ENCODE assay signal across 25 mouse cellular contexts in genomic region chr3:39961836-39962640, GRCm38 (mm10).
A peak's percentile ranks its signal among the peaks of the same experiment; 100 is the strongest.
DNase-seq lines count a peak whose midpoint lies in the region; ATAC-seq and TF ChIP-seq lines count a peak whose summit lies in the region.
"Had no signal": no experiment of that assay in that cellular context is flagged by ENCODE, and none has a peak within 500 bp of the region (broad histone marks: within the 10 kb centered on the region; RNA-seq: fewer than 3 reads in every experiment).

No protein-coding gene starts in this region.

- 42% methylated on average over 7 of the region's 7 CpGs for WGBS in kidney, postnatal 0 days
- 33% methylated on average over 7 of the region's 7 CpGs for WGBS in kidney, embryonic 14.5 days
- WGBS in liver, postnatal 0 days (ENCODE audit: insufficient replicate concordance), result 71% methylated on average over 7 of the region's 7 CpGs

- no peak for ATAC-seq in kidney, postnatal 0 days (replicated peaks; ENCODE audit: low FRiP score, low read depth)
- ATAC-seq in kidney, embryonic 14.5 days (ENCODE audit: low FRiP score, low TSS enrichment), result no peak
- no peak for ATAC-seq in liver, postnatal 0 days
- ATAC-seq: hindbrain, postnatal 0 days; intestine, postnatal 0 days; liver, embryonic 12.5 days had no signal

- no peak overlapping the region for H3K9ac ChIP-seq in kidney, postnatal 0 days (ENCODE audit: low read depth, low read length)
- H3K9ac ChIP-seq in kidney, embryonic 14.5 days (ENCODE audit: low read depth, low read length), result no peak overlapping the region
- no peak overlapping the region for H3K9ac ChIP-seq in liver, postnatal 0 days (replicated peaks)
- H3K9ac ChIP-seq: heart, embryonic 15.5 days; kidney, embryonic 15.5 days; liver, embryonic 12.5 days; neural tube, embryonic 12.5 days had no signal

- no peaks in the 10 kb centered on the region for H3K36me3 ChIP-seq in kidney, postnatal 0 days (ENCODE audit: insufficient read depth, low read length)
- H3K36me3 ChIP-seq in kidney, embryonic 14.5 days (ENCODE audit: control insufficient read depth, insufficient read depth, low read length), result no peaks in the 10 kb centered on the region
- no peaks in the 10 kb centered on the region for H3K36me3 ChIP-seq in liver, postnatal 0 days (replicated peaks; ENCODE audit: insufficient read depth, low read length)
- H3K36me3 ChIP-seq: heart, embryonic 15.5 days; kidney, embryonic 15.5 days; liver, embryonic 12.5 days; neural tube, embryonic 12.5 days had no signal

- peak; percentile 46 for DNase-seq in kidney, postnatal 0 days (ENCODE audit: low spot score)
- peak; percentile 34 for DNase-seq in embryo, embryonic 11.5 days (ENCODE audit: low read depth, low spot score)
- DNase-seq in hindlimb bud, embryonic 11.5 days (ENCODE audit: extremely low spot score, low read depth, low spot score), result peak; percentile 92
- peak; percentile 7 for DNase-seq in retina, embryonic 14.5 days (ENCODE audit: low spot score)
- no peak for DNase-seq in cerebellum, postnatal 10 days
- no peak for DNase-seq in layer of hippocampus, adult 9-11 months
- no peak for DNase-seq in liver, postnatal 0 days
- DNase-seq: adrenal gland, postnatal 14 days; cerebellum, adult 9-10 months; gastrocnemius, postnatal 36 days; heart, postnatal 36 days; left cerebral cortex, postnatal 4 days; lung, adult 2 months; lung, postnatal 36 days; right cerebral cortex, adult 18-20 months; right cerebral cortex, postnatal 4 days; thymus, postnatal 25 days had no signal

- H3K27me3 ChIP-seq in kidney, postnatal 0 days (ENCODE audit: insufficient read depth, low read length), result no peaks in the 10 kb centered on the region
- no peaks in the 10 kb centered on the region for H3K27me3 ChIP-seq in kidney, embryonic 14.5 days (ENCODE audit: control insufficient read depth, insufficient read depth, low read length)
- H3K27me3 ChIP-seq in liver, postnatal 0 days (ENCODE audit: insufficient read depth, low read length), result no peaks in the 10 kb centered on the region
- H3K27me3 ChIP-seq: heart, embryonic 15.5 days; kidney, embryonic 15.5 days; liver, embryonic 12.5 days; megakaryocyte, embryonic 14.5 days; neural tube, embryonic 12.5 days had no signal

- no peaks in the 10 kb centered on the region for H3K4me1 ChIP-seq in kidney, postnatal 0 days (replicated peaks; ENCODE audit: insufficient read depth, low read length)
- H3K4me1 ChIP-seq in kidney, embryonic 14.5 days (ENCODE audit: control insufficient read depth, insufficient read depth, low read length), result no peaks in the 10 kb centered on the region
- H3K4me1 ChIP-seq in liver, postnatal 0 days (ENCODE audit: insufficient read depth), result no peaks in the 10 kb centered on the region
- H3K4me1 ChIP-seq: heart, embryonic 15.5 days; kidney, embryonic 15.5 days; liver, embryonic 12.5 days; megakaryocyte, embryonic 14.5 days; neural tube, embryonic 12.5 days had no signal

- no peak overlapping the region for H3K4me2 ChIP-seq in kidney, postnatal 0 days (ENCODE audit: low read length)
- no peak overlapping the region for H3K4me2 ChIP-seq in kidney, embryonic 14.5 days (replicated peaks; ENCODE audit: low read depth, low read length)
- no peak overlapping the region for H3K4me2 ChIP-seq in liver, postnatal 0 days (ENCODE audit: low read depth, low read length)
- H3K4me2 ChIP-seq: heart, embryonic 15.5 days; kidney, embryonic 15.5 days; liver, embryonic 12.5 days; neural tube, embryonic 12.5 days had no signal

- H3K27ac ChIP-seq in kidney, postnatal 0 days, result no peak overlapping the region
- H3K27ac ChIP-seq in kidney, embryonic 14.5 days (ENCODE audit: low read depth, low read length), result no peak overlapping the region
- no peak overlapping the region for H3K27ac ChIP-seq in liver, postnatal 0 days (ENCODE audit: low read depth)
- H3K27ac ChIP-seq: heart, embryonic 15.5 days; hindbrain, postnatal 0 days; kidney, embryonic 15.5 days; liver, embryonic 12.5 days; neural tube, embryonic 12.5 days had no signal

- TF ChIP-seq EP300 in liver, postnatal 0 days (IDR thresholded peaks at IDR 0.05; ENCODE audit: low read depth), result no peak

- H3K9me3 ChIP-seq in kidney, postnatal 0 days (replicated peaks; ENCODE audit: low read length), result no peaks in the 10 kb centered on the region
- H3K9me3 ChIP-seq in kidney, embryonic 14.5 days (ENCODE audit: control insufficient read depth, low read length), result no peaks in the 10 kb centered on the region
- H3K9me3 ChIP-seq in liver, postnatal 0 days (ENCODE audit: low read length), result no peaks in the 10 kb centered on the region
- H3K9me3 ChIP-seq: heart, embryonic 15.5 days; kidney, embryonic 15.5 days; liver, embryonic 12.5 days; neural tube, embryonic 12.5 days had no signal

- no peak overlapping the region for H3K4me3 ChIP-seq in kidney, postnatal 0 days (replicated peaks; ENCODE audit: low read depth, low read length)
- no peak overlapping the region for H3K4me3 ChIP-seq in kidney, embryonic 14.5 days (ENCODE audit: low read length)
- no peak overlapping the region for H3K4me3 ChIP-seq in liver, postnatal 0 days (ENCODE audit: low read depth, low read length)
- H3K4me3 ChIP-seq: heart, embryonic 15.5 days; kidney, embryonic 15.5 days; liver, embryonic 12.5 days; megakaryocyte, embryonic 14.5 days; neural tube, embryonic 12.5 days had no signal

- no peak for TF ChIP-seq CTCF in kidney, postnatal 0 days (IDR thresholded peaks at IDR 0.05; ENCODE audit: low read depth)
- TF ChIP-seq CTCF in liver, postnatal 0 days (IDR thresholded peaks at IDR 0.05; ENCODE audit: low read depth), result no peak

Comparison
In these comparisons a context has a peak if more than half of its experiments do, and no peak if none do; other contexts are left out.
1. DNase-seq: peak in kidney, postnatal 0 days (single experiment), embryo, embryonic 11.5 days (single experiment), hindlimb bud, embryonic 11.5 days (single experiment) and retina, embryonic 14.5 days (single experiment); none in cerebellum, postnatal 10 days (0 of 2), layer of hippocampus, adult 9-11 months (single experiment) and liver, postnatal 0 days (single experiment).